Mouse (Mus musculus) NIH3T3 (cell line): ENCODE data around the gene Wwc1.

Experiments used
- DNase-seq: peaks from one replicate; pipeline ENCODE4 v3.0.0-alpha.2; 2012; ENCODE audit warnings: low read depth

Wwc1 gene

DNA sequence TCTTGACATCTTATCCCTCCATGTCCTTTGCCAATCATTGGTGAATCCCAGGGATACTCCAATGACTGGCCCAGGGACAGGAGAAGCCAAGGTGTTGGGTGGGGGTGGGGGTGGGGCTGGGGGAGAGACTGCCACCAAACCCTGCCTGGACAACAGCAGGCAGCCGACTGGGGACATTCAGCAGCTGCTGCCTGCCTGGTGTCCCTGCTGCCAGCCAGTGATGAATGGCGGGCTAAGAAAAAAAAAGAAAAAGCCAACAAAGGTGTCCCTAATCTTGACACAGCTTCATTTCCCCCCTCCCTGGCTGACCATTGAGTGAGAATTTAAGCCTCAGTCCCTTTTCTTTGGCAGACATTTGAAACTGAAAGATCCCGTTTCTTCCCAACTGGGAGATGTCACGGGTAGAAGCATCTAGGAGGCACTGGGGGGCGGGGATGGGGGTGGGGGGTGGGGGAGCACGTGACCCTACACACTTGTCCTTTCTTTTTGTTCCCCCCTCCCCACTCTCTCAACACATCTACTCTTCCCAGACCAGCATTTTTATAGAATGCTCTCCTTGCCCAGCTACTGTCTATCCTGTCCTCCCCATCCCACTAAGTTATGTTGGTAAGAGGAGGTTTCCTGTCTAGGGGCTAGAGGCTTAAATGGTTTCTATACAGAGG lies 7.9 kb downstream of the Wwc1 start:
- DNase-seq: no peak

DNA sequence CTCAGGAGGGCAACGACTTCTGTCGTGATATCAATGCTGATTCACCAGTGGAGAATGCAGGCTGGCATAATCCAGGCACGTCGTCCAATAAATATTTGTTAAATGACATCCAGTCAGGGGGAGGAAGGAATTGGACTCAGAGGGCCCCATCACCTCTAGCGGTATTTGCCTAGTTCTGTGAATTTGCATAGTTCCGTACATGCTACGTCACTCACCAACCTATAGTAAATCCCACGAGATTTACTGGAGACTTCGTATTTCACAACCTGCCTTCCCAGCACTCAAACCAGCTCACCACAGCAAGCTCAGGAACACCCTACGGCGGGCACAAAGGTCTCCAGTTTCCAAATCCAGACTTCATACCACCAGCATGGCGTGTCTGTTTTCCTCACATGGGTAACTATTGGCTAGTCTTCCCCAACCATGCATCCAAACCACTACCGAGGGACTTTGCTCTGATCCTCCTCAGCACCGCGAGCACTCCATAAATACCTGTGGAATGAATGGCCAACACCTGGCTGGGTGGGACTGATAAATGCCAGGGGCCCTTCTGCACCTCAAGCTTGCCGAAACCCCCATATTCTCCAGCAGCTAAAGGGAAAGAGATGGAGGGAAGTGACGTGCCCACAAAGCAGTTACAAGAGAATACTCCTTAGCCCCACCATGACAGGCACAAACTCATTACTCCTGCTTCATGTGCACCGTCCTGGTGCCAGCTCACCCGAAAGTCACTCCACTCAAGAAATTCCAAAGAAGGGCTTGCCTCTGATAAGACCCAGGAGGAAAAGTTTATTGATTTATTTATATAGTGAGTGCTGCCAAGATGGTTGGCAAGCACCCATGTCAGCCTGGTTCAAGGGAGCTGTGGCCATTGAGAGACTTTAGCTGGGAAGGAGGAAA lies 9.3 kb downstream of the Wwc1 start:
- DNase-seq: peak; percentile 57

DNA sequence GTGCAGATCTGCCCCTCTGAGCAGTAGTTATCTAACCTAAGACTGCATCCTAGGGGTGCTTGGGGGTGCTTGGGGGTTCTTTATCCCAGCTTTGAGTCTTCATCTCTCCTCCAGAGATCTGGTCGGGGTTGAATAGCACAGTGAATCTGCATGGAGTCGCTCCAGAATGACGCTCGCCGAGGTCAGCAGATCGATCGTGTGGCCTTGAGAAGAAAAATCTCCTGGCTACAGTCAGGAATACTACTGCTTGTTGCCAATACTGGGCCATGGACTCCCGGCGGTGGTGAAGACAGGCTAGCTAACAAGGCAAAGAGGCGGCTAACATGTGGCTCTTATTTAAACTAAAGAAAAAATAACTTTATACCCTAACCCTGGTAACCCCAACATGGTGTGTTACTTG lies 12.0 kb downstream of the Wwc1 start:
- no peak for DNase-seq

DNA sequence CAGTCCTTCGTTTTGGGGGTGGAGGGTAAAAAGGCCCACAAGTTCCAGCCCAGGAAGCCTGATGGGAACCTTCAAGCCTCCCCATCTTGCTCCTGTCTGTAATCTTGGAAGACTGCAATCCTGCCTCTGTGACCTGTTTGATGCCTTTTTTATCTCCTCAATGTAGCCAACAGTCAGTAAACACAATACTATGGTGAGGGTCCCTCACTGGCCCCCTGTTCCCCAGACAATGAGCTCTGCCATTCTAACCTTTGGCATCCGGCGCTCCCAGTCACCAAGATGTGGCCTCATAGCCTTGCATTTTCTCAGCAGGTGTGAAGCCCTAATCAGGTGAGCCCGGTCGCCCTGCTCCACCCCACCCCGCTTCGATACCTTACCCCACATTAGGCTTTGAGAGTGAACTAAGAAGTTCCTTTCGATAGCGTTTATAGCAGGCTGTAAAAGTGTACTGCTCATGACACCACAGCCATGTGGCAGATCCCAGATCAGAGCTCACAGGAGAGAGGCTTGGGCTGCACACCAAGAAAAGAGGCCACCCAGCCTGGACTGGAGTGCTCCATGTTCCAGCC lies 16.3 kb downstream of the Wwc1 start:
- DNase-seq: no peak

DNA sequence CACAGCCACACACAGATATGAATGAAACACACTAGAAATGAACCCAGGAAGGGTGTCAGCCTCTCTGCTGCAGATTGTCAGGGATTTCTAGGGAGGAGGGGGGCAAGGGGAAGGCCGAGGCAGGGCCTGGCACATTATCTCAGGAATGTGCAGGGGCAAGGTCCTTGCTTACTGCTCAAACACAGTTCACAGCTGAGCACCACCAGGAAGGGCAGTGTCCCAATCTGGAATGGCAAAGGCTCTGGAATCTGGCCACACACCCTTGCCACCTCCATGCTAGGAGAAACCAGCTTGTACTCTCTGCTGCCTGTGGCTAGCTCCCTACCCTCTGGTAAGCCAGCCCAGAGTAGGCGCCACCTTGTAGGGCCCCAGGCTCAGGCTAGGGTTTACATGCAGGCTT lies 16.8 kb downstream of the Wwc1 start:
- DNase-seq: no peak

DNA sequence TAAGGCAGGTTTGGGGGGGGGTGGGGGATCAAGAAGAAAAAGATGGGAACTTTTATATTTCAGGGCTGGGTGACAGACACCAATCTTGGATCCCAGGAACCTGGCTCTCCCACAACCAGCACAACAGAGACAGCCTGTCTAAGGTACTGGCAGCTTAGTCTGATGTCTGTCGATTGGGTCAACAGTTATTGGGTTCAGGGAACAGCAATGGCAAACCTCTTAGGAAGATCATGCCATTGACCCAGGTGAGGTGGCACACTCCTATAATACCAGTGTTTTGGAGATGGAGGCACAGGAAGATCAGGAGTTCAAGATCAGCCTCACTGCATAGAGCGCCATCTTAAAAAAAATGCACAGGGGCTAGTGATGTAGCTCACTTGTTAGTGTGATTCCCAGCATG lies 17.9 kb downstream of the Wwc1 start:
- DNase-seq: no peak

DNA sequence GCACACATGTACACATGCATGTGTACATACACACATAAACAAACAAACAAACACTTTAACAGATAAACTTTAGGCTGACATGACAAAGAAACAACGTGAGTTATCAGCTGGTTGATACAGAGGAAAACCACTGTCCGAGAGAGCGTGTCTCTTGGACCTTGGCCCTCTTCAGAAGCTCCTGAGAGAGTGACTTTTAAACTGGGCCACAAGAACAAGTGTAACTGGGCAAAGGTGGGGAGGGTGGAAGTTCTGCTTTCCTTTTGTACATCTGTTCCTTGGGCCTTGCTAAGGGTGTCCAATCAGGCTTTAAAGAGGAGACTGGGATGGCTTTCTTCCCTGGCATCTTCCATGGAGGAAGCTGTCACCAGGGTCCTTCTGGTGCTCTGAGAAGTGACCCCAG lies 21.1 kb downstream of the Wwc1 start:
- DNase-seq: no peak

DNA sequence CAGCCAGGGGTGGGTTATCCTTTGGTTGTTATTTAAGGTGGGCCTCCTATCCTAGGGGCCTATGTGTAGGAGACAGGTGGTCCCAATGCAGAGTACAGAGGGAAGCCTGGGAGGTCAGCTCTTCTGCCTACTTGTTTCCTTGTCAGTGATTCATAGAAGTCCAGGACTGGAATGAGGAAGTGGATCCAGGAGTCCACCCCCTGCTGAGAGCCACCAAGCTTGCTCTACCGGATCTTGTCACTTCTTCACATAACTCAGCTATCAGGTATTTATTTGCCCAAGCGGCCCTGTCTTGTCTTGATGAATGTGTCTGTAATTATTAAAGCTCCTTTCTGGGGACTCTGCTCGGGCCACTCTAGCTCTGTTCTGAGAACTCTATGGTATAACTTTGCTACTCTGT lies 24.8 kb downstream of the Wwc1 start:
- DNase-seq: no peak

DNA sequence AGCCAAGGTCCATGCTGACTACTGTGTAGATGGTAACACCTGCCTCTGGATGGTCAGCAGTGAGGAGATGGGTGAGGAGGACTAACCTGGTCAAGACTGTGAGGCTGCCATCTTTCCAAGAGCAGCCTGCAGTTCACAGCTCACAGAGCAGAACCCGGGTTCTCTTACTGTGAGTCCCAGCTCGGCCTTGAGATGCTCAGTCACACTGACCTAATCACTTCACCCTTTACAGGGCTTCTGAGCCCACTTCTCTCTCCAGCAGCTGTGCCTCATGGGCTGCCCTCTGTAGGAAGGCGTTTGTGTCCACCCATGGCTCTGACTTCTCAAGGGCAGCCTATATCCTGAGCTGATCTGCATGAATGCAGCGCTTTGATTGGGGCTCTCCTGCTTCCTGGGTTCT lies 27.1 kb downstream of the Wwc1 start:
- DNase-seq: no peak

DNA sequence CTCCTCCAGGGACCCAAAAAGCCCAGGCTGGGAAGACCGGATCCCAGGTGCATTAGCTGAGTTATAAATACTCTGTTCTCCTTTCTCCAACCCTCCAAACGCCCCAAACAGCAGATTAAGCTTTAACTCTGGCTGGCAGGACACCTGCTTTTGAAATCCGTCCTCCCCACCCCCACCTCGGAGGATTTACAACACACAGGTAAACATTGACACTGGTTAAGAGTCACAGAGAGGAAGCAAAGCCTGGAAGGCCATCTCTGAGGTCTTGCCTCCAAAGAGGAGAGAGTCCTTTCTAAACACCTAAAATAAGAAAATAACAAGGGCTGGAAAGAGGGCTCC lies 28.6 kb downstream of the Wwc1 start:
- no peak for DNase-seq

DNA sequence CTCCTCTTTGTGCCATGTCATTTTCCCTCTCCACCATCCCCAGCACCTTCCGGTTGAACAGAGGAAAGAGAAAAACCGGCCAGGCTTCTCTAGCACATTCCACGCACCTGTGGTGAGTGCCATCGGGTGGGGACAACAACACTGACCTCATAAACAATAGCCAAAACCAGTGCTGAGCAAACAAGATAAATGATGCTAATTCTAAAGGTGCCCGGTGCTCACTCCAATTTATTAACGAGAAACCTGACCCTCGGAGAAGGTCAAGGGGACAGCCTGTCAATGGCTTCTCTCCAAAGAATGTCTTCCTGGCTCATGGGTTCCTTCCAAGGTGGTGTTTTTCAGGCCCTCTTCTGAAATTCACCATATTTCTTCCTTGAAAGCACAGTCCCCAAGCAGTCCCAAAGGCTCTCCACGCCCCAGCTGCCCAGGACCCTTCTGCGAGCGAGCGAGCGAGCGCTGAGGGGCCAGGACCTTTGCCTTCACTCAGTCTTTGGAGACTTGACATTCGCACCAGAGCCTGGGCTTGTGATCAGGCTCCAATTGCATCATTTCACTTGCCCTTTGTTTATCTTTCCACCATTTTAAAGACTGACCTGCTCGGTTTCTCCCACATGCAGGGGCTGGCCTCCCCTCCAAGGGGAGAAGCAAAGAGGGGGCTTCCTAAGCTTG lies 29.1 kb downstream of the Wwc1 start:
- DNase-seq: no peak

DNA sequence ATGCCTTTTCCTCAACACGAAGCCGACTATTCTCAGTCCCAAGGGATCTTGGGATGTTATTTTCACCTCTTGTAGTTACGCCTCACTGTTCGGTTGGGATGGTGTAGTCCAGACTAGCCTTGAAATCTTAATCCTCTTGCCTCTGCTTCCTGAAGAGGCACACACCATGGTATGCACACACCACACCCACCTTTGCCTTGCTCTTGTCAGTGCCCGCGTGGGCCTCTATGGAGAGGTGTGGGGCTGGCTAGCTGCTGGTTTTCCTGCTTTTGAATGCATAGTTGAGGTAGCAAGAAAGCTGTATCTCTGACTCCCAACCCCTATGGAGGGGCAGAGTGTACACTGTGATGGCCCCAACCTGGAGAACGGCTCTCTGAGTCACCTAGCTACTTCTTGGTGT lies 29.9 kb downstream of the Wwc1 start:
- no peak for DNase-seq

DNA sequence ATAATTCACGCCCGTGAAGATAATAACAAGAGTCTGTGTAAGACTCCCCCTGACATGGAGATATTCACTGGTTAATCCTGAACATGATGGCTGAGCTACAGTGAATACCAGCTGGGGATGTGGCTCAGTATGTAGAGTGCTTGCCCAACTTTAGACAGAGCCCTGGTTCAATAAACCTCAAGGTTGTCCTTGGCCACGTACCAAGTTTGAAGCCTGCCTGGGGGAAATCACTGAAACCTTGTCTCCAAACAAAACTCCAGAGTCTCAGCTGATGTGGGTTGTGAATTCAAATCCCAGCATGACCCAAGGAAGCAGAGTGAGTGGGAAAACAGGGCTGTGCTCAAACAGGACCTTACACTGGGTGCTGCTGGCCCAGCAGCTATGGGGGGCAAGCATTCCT lies 30.3 kb downstream of the Wwc1 start:
- peak; percentile 52 for DNase-seq

DNA sequence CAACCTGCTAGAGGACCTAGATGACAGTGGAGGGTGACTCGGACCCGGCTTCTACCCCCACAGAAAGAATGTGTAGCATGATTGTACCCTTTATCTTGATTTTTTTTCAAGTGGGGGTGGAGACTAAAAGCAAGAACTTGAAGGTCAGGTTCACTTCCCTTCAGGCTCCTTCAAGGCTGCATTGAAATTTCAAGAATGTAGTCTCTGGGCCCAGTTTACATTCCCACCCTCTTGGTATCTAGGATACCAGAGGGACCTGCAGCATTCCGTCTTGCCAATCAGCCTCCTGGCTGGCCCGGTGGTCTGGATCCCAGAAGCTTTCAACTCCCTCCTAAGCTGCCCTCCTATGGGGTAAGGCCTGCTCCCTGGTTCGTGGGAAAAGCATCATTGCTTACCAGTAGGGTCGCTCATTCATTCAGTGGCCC lies 31.9 kb downstream of the Wwc1 start:
- DNase-seq: peak; percentile 39

DNA sequence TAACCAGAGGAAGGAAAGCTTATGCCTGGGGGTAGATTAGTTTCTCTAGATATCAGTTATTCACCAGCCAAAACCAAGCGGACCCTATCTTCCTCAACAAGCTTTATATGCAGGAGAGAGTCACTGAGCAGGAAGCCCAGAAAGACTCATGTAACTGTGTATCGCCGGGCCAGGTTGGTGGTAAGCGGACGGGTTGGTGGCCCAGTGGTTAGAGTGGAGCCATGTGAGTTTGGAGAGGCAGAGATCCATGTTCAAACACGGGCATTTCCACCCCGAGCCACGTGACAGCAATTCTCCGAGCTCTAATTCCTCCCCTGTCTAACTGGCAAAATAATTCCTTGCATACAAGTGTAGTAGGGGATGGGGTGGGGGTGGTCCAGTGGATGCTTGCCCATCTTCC lies 32.4 kb downstream of the Wwc1 start:
- DNase-seq: no peak

DNA sequence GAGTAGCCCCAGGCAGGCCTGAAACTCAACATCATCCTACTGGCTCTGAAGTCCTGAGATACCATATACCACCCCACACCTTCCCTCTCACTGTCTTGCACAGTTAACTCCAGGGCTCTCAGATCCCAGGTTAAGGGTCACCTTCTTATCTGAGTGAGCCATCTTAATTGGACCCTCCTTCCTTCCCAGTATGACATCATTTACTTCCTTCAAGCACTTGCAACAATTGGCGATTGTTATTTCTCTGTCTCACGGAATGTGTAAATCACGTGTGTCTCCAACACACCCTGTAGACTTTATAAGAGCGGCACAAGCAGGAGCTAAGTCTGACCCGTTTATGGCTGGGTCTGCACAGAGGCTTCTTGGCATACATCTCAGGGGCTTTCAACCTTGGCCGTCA lies 35.1 kb downstream of the Wwc1 start:
- no peak for DNase-seq

DNA sequence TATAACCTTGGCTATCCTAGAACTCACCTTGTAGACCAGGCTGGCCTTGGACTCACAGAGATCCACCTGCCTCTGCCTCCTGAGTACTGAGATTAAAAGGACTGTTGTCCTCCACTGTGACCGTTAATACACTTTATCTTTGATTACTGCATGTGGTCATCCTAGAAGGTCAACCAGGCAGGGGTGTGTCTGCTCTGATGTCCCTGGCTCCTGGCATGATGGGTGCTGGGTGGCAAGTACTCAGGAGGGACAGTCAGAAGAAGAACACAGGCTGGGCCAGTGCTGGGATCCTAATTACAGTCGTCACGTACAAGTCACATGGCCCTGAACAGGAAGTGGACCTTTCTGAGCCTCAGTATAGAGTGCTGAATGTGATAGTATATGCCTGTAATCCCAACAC lies 38.7 kb downstream of the Wwc1 start:
- no peak for DNase-seq

DNA sequence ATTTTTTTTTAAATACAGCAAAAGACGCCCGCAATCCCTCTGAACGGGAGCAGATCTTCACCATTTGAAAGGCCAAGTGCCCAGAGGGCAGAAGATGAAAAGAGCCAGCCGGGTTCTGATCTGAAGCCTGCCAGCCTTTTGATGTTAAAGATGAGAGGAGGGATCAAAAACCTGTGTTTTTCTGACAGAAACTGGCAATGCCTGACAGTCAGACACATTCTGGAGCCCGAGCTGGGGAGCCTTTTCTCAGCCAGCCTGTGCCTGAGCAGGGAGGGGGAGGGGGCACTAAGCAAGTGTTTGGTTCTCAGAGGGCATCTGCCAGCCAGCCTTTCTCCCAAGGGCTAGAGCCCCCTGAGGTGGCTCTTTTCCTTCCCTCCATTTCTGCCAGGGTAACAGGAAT lies 39.3 kb downstream of the Wwc1 start:
- no peak for DNase-seq

DNA sequence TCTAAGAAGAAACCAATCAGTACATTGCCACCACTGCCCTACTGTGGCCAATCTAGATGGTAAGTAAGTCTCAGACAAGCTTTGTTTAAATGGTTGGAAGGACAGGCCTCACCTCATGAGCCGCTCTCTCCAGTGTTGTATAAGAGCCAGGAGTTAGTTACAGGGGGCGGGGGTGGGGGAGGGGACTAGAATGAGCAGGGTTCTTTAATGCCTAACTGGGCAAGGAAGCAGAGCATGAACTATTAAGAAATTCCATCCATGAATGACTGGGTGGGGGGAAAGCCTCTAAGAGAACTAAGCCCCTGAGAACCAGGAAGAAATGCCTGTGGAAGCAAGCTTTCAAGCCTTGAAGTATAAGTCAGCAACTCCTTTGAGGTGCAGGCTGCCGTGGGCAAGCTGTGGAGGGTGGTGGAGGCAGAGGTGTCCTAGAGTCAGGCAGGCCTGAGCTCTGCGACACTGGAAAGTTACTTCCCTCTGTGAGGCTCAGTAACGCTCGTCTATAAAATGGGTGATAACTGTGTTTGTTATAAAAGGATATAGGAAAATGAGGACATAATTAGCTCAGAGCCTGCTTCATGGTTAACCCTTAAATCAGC lies 41.4 kb downstream of the Wwc1 start:
- no peak for DNase-seq

DNA sequence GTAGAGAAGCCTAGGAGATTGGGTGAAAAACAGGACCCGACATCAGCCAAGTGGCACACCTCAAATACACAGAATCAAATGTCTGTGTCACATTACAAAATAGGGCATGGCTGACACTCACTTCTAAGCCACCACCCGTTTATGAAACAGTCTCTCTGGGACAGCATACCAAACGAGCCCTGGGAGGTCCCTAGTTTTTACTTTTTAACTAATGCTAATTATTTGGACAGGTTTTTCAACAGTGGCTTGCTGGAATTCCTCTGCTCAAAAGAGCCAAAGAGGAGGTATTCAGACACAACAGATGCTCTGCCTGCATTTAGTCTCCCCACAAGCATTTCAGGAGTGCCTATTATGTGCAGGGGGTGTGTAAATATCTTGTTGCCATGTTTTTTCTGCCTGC lies 44.7 kb downstream of the Wwc1 start:
- DNase-seq: no peak

DNA sequence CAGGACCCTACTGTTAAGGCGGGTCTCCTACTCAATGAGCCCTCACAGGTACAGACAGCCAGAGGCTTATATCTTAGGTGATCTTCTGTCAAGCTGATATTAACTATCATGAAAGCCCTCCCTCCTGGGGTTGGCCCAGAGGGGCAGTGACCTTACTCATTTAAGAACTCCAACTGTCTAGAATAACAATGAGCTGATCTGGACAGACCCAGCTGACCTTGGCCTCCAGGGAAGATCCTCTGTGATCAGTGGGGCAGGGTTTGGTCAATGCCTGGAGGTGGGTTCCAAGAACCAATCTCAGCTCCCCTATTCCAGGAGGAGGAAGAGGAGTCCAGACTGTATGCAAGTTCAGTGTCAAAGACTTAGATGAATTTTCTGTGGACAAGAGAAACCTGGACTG lies 45.2 kb downstream of the Wwc1 start:
- no peak for DNase-seq

DNA sequence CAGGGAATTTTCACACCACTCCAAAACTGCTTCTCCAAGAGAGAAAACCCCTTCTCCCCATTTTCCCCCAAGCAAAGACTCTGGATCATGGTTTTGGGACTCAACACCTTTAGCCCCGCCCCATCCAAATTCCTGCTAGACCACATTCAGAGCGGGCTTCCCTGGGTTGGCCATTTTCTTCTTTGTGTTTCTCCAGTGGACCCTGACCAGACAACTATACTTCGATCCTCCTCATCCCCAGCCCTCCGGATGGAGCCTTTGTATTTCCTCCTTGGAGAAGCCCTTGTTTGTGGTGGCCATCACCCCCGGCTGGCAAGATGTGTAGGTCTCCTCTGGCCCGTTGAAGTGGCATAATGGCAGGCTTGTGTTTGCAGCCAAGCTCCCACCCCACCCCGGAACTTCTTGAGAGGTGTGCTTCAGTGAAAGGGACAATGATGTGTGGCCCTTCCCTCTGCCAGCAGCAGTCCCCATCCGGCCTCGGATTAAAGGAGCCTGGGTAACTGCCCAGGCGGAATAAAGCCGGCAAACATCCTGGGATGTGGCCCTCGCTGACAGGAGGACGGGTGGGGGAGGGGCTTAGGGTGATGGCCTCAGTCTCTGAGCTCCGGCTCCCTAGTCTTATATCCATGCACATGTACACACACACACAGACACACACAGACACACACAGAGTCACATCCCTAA lies 46.8 kb downstream of the Wwc1 start:
- no peak for DNase-seq
